Mouse (Mus musculus) CD4-positive naive resting alpha-beta T cell, adult 76 days (primary cell): Measurements from ENCODE around the gene Fastkd5. TPM values are rescaled to one million over a fixed set of nuclear protein-coding genes. Genes with fewer than 3 reads are reported as not detected.

ENCODE experiments used
- total RNA-seq: library from RNA; stranded (reverse); gene quantifications from one replicate; pipeline ENCODE4 v1.2.4, GENCODE M21; 2023

Gene Fastkd5
- 4.5 TPM for total RNA-seq

DNA sequence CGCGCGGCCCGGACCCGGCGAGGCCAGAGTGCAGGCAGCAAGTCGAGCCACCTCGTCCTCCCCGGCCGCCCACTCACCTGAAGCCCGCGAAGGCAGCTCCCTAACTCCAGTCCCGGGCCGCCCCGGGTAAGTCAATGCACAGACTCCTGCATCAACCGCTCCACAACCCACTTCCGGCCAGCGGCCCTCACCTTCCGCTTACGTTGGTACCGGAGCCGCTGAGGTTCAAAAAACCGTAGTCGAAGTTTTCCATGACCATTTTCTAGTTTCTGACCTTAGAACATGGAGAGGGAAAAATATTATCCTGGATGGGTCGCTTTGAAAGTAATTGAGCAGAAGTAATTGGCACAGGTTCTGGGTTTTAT is at the start of gene Fastkd5, which contains the start of gene Ubox5:
Gene Fastkd5 (minus strand): TSS at position 189 of the 365 bp plus-strand sequence.
Gene Ubox5 (minus strand): TSS at position 200 of the 365 bp plus-strand sequence.

DNA sequence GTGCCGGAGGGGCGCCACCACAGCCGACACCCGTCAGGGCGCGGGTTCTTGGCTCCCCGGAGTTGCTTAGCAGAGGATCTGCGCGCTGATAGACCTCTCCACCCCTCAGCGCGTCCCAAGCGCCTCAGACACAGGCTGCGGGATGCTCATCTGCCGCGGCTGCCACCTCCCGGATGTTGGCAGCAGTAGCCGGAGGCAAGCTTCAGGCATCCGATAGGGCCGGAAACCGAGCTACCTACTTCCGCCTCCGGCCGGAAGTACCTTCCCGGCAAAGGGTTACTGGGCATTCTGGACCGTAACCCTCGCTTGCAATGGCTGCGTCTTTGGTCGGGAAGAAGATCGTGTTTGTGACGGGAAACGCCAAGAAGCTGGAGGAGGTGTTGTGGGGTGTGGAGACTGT is 37.7 kb upstream of the Fastkd5 start, which contains the start of gene Itpa:
Gene Itpa (plus strand): TSS at position 52 of the 400 bp plus-strand sequence.

GRCm38 (mm10) chr2:130664102-130664701 is 34.4 kb upstream of the Fastkd5 start, which contains the start of gene Ddrgk1:
Ddrgk1 (minus strand) TSS chr2:130664659.

GRCm38 (mm10) chr2:130642684-130643369 is 13.0 kb upstream of the Fastkd5 start, which contains the start of gene Lzts3:
Lzts3 (minus strand) TSS chr2:130642803.

DNA sequence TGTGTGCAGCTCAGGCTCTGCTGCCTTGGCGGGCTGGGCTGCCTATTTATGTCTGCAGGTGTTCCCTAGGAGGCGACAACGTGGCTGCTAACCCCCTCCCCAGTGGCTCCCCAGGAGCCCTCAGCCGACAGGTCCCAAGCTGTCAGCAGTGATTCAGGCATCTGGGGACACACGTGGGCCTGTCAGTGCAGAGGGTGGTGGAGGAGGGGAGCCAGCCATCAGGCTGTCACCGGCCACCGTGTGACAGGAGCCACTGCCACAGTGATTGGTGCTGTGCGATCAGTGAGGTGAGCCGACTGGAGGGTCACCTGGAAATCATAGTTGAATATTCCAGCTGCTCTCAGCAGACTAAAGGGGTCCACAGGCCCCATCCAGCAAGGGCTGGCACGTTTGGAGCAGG is 47.3 kb downstream of the Fastkd5 start, which contains the start of gene Avp:
Gene Avp (minus strand): TSS at position 3 of the 400 bp plus-strand sequence.

GRCm38 (mm10) chr2:130575873-130576272 is 54.0 kb downstream of the Fastkd5 start, which contains the start of gene Oxt:
Oxt (plus strand) TSS chr2:130576173.

Other genes starting within 250 kb of the Fastkd5 start
- 0.35 TPM for gene Cpxm1, start 232.5 kb downstream of the Fastkd5 start, total RNA-seq
- not detected for gene Gm28372, start 224.8 kb downstream of the Fastkd5 start, total RNA-seq
- not detected for gene 1700020A23Rik, start 224.8 kb downstream of the Fastkd5 start, total RNA-seq
- not detected for gene Tmem239, start 223.5 kb downstream of the Fastkd5 start, total RNA-seq
- gene Vps16, start 205.7 kb downstream of the Fastkd5 start, total RNA-seq: 129 TPM
- 21.5 TPM for gene Pced1a, start 205.3 kb downstream of the Fastkd5 start, total RNA-seq
- 132 TPM for gene Ptpra, start 179.7 kb downstream of the Fastkd5 start, total RNA-seq
- 52.1 TPM for gene Mrps26, start 66.3 kb downstream of the Fastkd5 start, total RNA-seq
- not detected for gene Oxt, start 53.9 kb downstream of the Fastkd5 start, total RNA-seq
- gene Avp, start 47.5 kb downstream of the Fastkd5 start, total RNA-seq: not detected
- gene Ubox5, start within 50 bp of the Fastkd5 start, total RNA-seq: 2.7 TPM
- 5.4 TPM for gene Lzts3, start 12.8 kb upstream of the Fastkd5 start, total RNA-seq
- 146 TPM for gene Ddrgk1, start 34.6 kb upstream of the Fastkd5 start, total RNA-seq
- 10.3 TPM for gene Itpa, start 37.6 kb upstream of the Fastkd5 start, total RNA-seq
- gene Slc4a11, start 67.5 kb upstream of the Fastkd5 start, total RNA-seq: 1.1 TPM